Mouse (Mus musculus): ENCODE data around the gene Trit1.
A peak's percentile ranks its signal among the peaks of the same experiment; 100 is the strongest.

Trit1 gene

GRCm38 (mm10) chr4:123016451-123016957 lies at the start of gene Trit1:
Trit1 (plus strand) TSS chr4:123016597.
- peak; percentile 97 for DNase-seq

- DNase-seq, result no peak
These were observed 48.3 kb upstream of the Trit1 start for GRCm38 (mm10) chr4:122968106-122968505.

GRCm38 (mm10) chr4:122971191-122971590 lies 45.2 kb upstream of the Trit1 start:
- no peak for DNase-seq

- DNase-seq, result no peak
These were observed 44.8 kb upstream of the Trit1 start for GRCm38 (mm10) chr4:122971646-122972045.

- no peak for DNase-seq
These were observed 44.3 kb upstream of the Trit1 start for GRCm38 (mm10) chr4:122972056-122972455.

- no peak for DNase-seq
These were observed 41.3 kb upstream of the Trit1 start for GRCm38 (mm10) chr4:122974976-122975520.

GRCm38 (mm10) chr4:122976885-122977284 lies 39.5 kb upstream of the Trit1 start:
- DNase-seq, result no peak

- DNase-seq, result no peak
These were observed 37.5 kb upstream of the Trit1 start for GRCm38 (mm10) chr4:122978850-122979249.

GRCm38 (mm10) chr4:122979826-122980225 lies 36.6 kb upstream of the Trit1 start:
- no peak for DNase-seq

GRCm38 (mm10) chr4:122980684-122981083 lies 35.7 kb upstream of the Trit1 start:
- DNase-seq, result no peak

- no peak for DNase-seq
These were observed 35.2 kb upstream of the Trit1 start for GRCm38 (mm10) chr4:122981238-122981637.

- no peak for DNase-seq
These were observed 34.5 kb upstream of the Trit1 start for GRCm38 (mm10) chr4:122981930-122982329.

GRCm38 (mm10) chr4:122982537-122982936 lies 33.9 kb upstream of the Trit1 start:
- no peak for DNase-seq

- DNase-seq, result no peak
These were observed 32.7 kb upstream of the Trit1 start for GRCm38 (mm10) chr4:122983486-122984261.

GRCm38 (mm10) chr4:122985110-122985509 lies 31.3 kb upstream of the Trit1 start:
- DNase-seq, result peak; percentile 47 to 71

- no peak for DNase-seq
These were observed 29.0 kb upstream of the Trit1 start for GRCm38 (mm10) chr4:122987421-122987820.

- peak; percentile 25 to 45 for DNase-seq
These were observed 28.4 kb upstream of the Trit1 start for GRCm38 (mm10) chr4:122988004-122988403.

GRCm38 (mm10) chr4:122991177-122991576 lies 25.2 kb upstream of the Trit1 start:
- DNase-seq, result no peak

- no peak for DNase-seq
These were observed 24.1 kb upstream of the Trit1 start for GRCm38 (mm10) chr4:122992276-122992675.

- DNase-seq, result peak; percentile 92 to 93
These were observed 20.8 kb upstream of the Trit1 start, which contains the start of gene Mycl for GRCm38 (mm10) chr4:122995404-122996220. Mycl (plus strand) TSS chr4:122995652.

- peak in 1 of 2 experiments; percentile 71 for DNase-seq
These were observed 20.2 kb upstream of the Trit1 start for GRCm38 (mm10) chr4:122996221-122996617.

GRCm38 (mm10) chr4:122996618-122997381 lies 19.6 kb upstream of the Trit1 start:
- DNase-seq, result peak; percentile 56 to 68
